Mouse (Mus musculus) heart, adult 18-20 months (tissue): ENCODE results near the gene Btnl4. TPM values are rescaled to one million over a fixed set of nuclear protein-coding genes. Genes with fewer than 3 reads are reported as not detected.
A peak's percentile ranks its signal among the peaks of the same experiment; 100 is the strongest.

Source experiments
- DNase-seq, 2 experiments: peaks; one replicate each; pipeline ENCODE4 v3.0.0; 2021 to 2022; ENCODE audit warnings: mixed read lengths in 1 of 2
- total RNA-seq, 2 experiments: library from RNA; stranded (reverse); gene quantifications; 2 replicates each; pipeline ENCODE4 v1.2.3; 2021

The Btnl4 gene
- total RNA-seq, 2 experiments from 2014 or later: not detected

DNA sequence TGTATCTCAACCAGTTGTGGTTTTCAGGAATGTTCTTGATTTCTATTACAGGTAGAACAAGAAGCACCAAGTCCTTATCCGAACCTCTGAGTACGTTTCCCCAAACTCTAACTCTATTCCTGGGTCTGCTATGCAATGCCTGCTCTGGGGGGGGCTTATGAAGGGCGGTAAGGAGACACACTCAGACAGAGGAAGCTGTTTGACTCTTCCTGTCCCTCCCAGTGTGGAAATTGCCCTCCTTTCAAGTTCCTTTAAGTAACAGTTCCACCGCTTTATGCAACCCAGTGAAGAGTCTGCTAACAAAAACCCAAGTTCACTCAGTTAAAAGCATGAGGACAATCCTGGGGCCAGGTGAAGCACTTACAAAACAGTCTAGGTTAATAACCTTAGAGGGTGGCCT, 40.0 kb downstream of the Btnl4 start:
- DNase-seq: peak in 1 of 2 experiments; percentile 12

DNA sequence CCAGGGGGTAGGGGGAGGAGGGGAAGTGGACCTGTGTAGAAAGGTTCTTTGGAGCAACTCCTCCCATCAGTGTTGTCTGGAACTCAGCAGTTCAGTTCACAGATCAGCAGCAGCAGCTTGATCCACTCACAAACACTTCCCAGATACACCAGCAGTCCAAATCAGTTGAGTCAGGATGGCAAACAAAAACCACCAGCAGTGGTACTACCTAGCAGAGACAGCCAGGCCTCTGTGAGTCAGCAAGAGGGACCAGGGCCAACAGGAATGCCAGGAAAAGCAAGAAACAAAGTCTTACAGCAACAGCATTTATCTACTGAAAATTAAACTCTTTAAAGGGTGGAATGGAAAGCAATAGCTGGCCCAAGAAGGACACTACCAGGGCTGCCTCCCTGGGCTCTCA, 49.5 kb downstream of the Btnl4 start:
- DNase-seq: no peak

DNA sequence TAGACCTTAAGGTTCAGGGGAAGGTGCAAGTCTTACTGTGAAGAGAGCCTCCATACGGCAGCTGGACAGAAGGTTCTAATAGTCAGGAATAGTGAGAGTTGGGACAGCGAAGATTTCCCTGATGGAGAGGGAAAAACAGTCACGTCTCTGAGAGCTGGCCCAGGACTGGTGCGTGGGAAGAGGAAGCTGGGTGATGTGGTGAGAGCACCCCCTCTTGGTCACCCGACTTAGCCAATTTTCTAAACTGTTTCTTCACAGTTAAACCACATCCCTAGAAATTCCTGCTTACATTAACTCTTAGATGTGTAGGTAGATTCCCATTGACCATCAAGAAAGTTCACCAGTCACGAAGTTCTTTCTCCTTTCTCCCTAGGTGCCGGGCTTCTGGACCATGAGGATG, 57.1 kb downstream of the Btnl4 start:
- DNase-seq: no peak

Other genes with a start within 250 kb of the Btnl4 start
- gene H2-Ob, start 238.4 kb downstream of the Btnl4 start, total RNA-seq: 1 to 10 TPM in 1 of 2 experiments, under 1 TPM in 1; 0.77 to 5.7 TPM
- 10 to 100 TPM; 36.6 to 43.8 TPM for gene H2-Ab1, start 219.6 kb downstream of the Btnl4 start, total RNA-seq
- 10 to 100 TPM; 52.0 to 53.2 TPM for gene H2-Aa, start 189.5 kb downstream of the Btnl4 start, total RNA-seq
- 10 to 100 TPM; 54.9 to 60.2 TPM for gene H2-Eb1, start 171.5 kb downstream of the Btnl4 start, total RNA-seq
- under 1 TPM in 1 of 2 experiments, not detected in 1; 0.46 TPM for gene H2-Eb2, start 151.7 kb downstream of the Btnl4 start, total RNA-seq
- gene Btnl2, start 122.5 kb downstream of the Btnl4 start, total RNA-seq: under 1 TPM; 0.26 to 0.32 TPM
- gene Btnl1, start 100.2 kb downstream of the Btnl4 start, total RNA-seq: not detected
- not detected for gene BC051142, start 78.5 kb downstream of the Btnl4 start, total RNA-seq
- gene Btnl6, start 40.0 kb upstream of the Btnl4 start, total RNA-seq: not detected
- gene Notch4, start 87.0 kb upstream of the Btnl4 start, total RNA-seq: 10 to 100 TPM; 33.8 to 40.6 TPM
- 1 to 10 TPM; 4.1 to 5.9 TPM for gene Gpsm3, start 112.5 kb upstream of the Btnl4 start, total RNA-seq
- 10 to 100 TPM; 13.6 to 17.4 TPM for gene Pbx2, start 113.9 kb upstream of the Btnl4 start, total RNA-seq
- under 1 TPM in 1 of 2 experiments, not detected in 1; 0.23 TPM for gene Ager, start 120.5 kb upstream of the Btnl4 start, total RNA-seq
- gene Rnf5, start 126.4 kb upstream of the Btnl4 start, total RNA-seq: 10 to 100 TPM; 40.9 to 43.3 TPM
- 10 to 100 TPM; 67.9 to 72.4 TPM for gene Agpat1, start 126.9 kb upstream of the Btnl4 start, total RNA-seq
- 1 to 10 TPM in 1 of 2 experiments, under 1 TPM in 1; 0.85 to 1.1 TPM for gene Egfl8, start 138.7 kb upstream of the Btnl4 start, total RNA-seq
- 10 to 100 TPM; 55.5 to 55.8 TPM for gene Ppt2, start 151.2 kb upstream of the Btnl4 start, total RNA-seq
- 1 to 10 TPM in 1 of 2 experiments, under 1 TPM in 1; 0.93 to 1.5 TPM for gene Prrt1, start 152.2 kb upstream of the Btnl4 start, total RNA-seq
- 1 to 10 TPM; 5.8 to 6.5 TPM for gene Fkbpl, start 167.4 kb upstream of the Btnl4 start, total RNA-seq
- gene Atf6b, start 169.8 kb upstream of the Btnl4 start, total RNA-seq: 10 to 100 TPM; 15.5 to 17.2 TPM
- gene Tnxb, start 193.2 kb upstream of the Btnl4 start, total RNA-seq: 10 to 100 TPM; 22.9 to 26.5 TPM